Mouse (Mus musculus) spleen, adult 2 months (tissue): ENCODE measurements around the gene Tnfrsf26.

ENCODE experiments used
- CTCF ChIP-seq: fragments of 200-500 bp; IDR thresholded peaks from 2 replicates; pipeline ENCODE4 v1.5.1; 2011; ENCODE audit warnings: mild to moderate bottlenecking, inconsistent platforms; ENCODE audit not compliant: insufficient read depth, insufficient read length, insufficient replicate concordance; ENCODE audit errors: extremely low read depth
- POLR2A ChIP-seq: fragments of 200-500 bp; IDR thresholded peaks from 2 replicates; pipeline ENCODE4 v1.6.1; 2011; ENCODE audit warnings: low read depth, low read length, inconsistent platforms

DNA sequence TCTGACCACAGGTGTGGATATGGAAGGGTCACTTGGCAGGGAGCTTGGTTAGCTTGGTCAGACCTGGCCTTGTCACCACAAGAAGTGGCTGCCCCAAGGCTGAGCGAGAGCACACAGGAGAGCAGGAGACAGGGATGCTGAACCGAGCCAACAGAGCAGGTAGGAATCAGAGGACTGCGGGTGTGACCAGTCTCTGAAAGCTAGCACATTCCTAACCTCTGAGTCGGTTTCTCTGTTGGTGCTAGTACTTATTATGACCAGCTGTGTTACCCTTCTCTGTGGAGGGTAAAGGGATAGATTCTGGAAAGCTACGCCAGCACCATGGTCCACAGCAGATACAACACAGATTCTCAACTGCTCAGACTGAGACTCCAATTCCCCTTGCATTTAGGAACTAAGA, 64.7 kb downstream of the Tnfrsf26 start:
- TF ChIP-seq POLR2A (no peak), CTCF (no peak)
